Mouse (Mus musculus): Measurements from ENCODE around the gene Fance. TPM values are rescaled to one million over a fixed set of nuclear protein-coding genes. Genes with fewer than 3 reads are reported as not detected.
"Not testable (repeated sequence)": the region's sequence is repeated elsewhere in the genome, so short reads cannot be mapped to it uniquely, and the experiment has no call there.

Gene Fance
- polyA plus RNA-seq, 1 experiment = 11.6 TPM

DNA sequence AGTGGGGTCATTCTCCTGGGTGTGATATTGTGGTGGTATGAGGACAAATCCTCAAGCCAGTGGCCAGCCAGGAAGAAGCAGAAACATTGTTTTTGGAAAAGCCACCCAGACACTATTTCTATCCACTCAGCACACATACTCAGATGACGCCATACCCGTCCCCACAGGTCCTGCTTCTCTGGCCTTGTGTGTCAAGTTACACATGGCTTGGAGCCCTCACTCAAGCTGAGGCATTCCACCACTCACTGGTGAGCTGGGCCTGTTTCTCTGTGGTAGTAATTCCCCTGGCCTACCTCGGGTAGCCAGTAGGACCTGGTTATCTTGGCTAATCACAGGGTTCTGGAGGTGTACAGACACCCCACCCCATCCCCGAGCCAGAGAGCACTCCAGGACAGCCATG lies 19.6 kb upstream of the Fance start:
- DNase-seq (ENCODE audit: low spot score) = no peak

DNA sequence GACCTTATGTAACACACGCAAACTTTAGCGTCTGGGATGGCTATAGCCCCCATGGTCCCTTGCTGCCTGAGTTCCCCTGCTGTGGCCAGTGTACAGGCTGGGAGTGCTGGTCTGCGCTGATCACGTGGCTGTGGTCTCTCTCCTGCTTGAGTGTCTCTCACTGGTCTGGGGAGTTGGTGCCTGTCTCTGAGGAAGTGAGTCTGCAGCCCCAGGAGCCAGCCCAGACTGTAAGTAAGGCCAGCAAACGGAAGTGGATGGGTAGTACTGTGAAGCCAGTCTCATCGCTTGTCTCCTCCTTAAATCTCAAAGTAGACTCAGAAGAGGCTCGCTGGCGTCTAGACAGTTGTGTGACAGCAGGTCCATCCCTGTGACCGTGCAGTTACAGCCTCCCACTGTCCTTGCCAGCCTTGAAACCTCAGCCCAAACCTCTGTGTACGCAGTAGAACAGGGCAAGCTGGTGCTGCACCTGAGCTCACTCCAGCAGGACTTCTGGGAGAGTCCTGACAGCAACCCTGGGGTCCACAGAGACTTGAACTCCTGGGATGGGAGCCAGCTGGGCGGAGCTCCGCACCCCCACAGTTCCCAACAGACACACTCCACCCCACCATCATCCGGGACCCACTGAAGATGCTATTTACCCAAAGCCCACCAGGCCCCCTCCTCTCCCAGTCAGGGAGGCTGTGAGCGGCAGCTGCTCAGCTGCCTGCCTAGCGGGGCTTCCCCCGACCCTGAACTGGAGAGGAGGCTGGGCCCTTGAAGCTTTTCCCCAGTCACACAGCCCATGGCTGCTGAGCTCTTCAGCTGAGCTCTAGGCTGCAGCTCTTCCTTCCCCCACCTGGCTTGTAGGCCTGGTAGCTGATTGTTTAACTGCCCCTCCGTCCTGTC lies 18.6 kb upstream of the Fance start:
- no peak for DNase-seq (ENCODE audit: low spot score)

- DNase-seq (ENCODE audit: low spot score) = no peak
These were observed 14.4 kb upstream of the Fance start for GRCm38 (mm10) chr17:28298888-28299287.

- DNase-seq (ENCODE audit: low spot score) = no peak
These were observed 13.5 kb upstream of the Fance start for GRCm38 (mm10) chr17:28299669-28300320.

GRCm38 (mm10) chr17:28300323-28300722 lies 13.0 kb upstream of the Fance start:
- DNase-seq (ENCODE audit: low spot score) = no peak

DNA sequence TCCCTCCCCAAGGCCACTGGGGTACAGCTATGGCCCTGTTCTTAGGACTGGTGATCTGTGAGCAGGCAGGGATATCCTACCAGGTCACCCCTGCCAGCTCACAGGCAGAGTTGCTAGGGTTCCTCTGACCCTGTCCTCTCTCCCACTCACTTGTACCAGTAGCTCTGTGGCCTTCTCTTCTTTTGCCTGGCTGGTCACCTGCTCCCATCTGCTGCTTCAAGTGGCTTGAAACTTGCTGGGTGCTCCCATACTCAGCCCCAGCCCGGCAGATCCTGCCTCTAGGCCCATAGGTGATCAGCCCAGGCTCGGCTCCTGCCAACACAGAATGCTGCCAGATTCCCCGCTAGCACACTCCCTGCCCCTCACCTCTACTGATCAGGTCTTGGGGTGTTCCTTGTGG lies 12.5 kb upstream of the Fance start:
- no peak for DNase-seq (ENCODE audit: low spot score)

DNA sequence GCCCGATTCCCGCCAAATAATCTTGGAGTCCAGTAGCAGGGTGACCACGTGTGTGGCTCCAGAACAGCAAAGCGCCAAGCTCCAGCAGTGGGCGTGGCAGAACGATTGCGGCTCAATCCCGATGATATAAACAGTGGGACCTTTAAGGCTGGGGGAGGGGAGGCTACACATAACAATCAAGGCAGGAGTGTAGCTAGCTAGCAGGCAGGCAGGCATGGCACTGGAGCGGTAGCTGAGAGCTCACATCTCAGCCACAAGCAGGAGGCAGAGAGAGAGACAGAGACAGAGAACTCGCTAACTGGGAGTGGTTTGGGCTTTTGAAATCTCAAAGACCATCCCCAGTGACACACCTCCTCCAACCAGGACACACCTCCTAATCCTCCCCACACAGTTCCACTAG lies 8.1 kb upstream of the Fance start:
- DNase-seq (ENCODE audit: low spot score) = no peak

DNA sequence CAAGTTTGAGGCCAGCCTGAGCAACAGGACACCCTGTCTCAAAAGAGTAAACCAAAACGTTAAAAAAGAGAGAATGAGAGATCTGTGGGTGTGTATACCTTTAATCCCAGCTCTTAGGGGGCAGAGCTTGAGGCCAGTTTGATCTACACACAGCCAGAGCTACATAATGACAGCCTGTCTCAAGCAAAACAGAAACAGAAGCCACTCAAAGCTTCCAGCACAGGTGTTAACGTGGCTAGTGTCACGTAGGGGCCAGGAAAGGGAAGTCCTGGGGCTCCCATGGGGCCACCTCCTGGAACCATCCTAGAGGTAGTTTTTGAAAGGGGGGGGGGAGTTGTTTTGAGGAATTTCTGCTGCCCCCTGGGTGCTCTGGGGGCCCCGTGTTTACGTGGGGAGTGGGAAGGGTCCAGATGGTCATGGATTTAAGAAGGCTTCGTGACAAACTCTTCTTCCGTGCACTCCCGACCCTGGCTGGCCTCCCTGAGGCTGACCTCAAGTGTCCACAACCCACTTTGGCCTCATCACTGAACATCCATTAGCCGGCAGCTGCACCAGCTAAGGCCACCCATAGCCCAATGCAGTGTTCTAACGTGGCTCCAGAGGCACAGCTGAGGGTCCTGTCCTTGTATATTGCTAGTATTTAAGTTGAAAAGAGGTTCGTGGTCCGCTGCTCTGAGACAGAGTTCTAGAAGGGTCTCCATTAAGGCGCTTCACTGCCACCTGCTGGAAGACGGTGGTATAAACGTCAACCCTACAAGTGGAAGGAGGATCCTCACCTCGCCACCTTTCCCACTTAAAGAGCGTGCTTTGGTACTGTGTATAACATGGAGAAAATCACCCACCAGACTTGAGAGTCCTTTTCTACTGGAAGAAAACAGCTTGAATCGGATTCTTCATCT lies 4.8 kb upstream of the Fance start:
- DNase-seq (ENCODE audit: low spot score) = peak; percentile 66

DNA sequence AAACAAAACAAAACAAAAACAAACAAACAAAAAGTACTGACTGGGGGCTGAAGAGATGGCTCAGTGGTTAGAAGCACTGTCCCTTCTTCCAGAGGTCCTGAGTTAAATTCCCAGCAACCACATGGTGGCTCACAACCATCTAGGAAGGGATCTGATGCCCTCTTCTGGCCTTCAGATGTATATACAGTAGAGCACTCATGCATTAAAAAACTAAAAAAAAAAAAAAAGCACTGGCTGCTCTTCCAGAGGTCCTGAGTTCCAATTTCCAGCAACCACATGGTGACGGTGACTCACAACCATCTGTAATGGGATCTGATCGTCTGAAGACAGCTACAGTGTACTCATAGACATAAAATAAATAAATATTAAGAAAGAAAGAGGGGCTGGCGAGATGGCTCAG lies 2.5 kb upstream of the Fance start:
- DNase-seq (ENCODE audit: low spot score) = no peak

- no peak for DNase-seq (ENCODE audit: low spot score)
These were observed 1.8 kb upstream of the Fance start for GRCm38 (mm10) chr17:28311366-28312132.

GRCm38 (mm10) chr17:28312232-28313211 lies 797 bp upstream of the Fance start:
- no peak for DNase-seq (ENCODE audit: low spot score)

- DNase-seq (ENCODE audit: low spot score) = no peak
These were observed 534 bp downstream of the Fance start for GRCm38 (mm10) chr17:28313880-28314225.

DNA sequence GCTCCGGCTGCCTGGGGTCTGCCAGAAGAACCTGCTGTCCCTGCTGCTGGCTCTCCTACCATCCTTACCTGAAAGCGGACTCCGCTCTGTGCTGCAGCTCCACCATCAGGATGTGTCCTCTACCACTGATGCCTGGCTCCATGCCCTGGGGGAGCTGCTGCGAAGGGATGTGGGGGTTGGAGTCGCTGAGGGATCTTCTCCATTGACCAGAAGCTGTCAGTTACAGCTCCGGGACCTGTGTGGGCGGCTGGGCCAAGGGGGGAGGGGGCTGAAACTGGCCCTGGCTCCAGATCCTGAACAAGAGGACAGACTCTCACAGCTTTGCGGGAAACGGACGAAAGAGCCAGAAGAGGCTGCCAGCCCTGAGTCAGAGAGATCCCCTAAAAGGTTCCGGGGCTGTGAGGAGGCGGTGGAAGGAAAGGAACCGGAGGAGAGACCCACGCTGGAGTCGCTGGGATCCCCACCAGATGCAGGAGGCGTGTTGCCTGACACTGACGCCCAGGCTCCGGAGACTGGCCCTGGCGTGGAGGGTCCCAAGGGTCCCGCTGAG lies 2.4 kb downstream of the Fance start:
- no peak for DNase-seq (ENCODE audit: low spot score)

- no peak for DNase-seq (ENCODE audit: low spot score)
These were observed 3.2 kb downstream of the Fance start for GRCm38 (mm10) chr17:28316476-28316875.

DNA sequence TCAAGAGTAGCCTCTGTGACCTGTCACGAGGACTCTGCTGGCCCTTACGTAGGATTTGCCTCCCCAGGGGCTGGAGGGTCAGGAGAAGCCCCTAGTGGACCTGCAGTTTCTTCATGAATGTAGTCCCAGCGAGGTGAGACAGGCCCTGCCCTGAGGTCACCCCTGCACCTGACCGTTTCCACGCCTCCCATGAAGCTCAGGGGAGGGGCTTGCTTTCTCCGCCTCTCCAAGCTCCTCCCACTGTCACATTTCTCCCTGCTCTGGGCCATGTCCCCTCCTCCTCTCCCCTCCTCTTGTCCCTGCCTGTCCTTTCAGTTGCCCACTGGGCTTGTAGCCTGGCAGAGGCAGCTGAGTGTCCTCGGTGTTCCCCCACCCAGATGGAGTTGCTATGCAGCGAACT lies 3.8 kb downstream of the Fance start:
- DNase-seq (ENCODE audit: low spot score) = no peak

DNA sequence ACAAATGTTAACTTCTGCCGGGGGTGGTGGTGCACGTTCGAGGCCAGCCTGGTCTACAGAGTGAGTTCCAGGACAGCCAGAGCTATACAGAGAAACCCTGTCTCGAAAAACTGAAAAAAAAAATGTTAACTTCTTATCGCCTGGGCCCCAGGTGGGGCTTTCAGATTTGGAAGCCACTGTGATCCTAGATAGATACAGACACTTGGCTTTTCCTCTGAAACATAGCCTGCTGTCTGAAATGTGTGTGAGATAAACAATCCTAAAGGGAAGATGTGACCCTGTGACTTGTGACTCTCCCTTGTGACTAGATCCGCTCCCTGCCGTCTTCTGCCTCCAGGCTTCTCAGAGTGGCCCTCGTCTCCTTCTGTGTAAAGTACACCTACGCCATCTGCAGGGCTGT lies 4.4 kb downstream of the Fance start:
- DNase-seq (ENCODE audit: low spot score) = no peak

DNA sequence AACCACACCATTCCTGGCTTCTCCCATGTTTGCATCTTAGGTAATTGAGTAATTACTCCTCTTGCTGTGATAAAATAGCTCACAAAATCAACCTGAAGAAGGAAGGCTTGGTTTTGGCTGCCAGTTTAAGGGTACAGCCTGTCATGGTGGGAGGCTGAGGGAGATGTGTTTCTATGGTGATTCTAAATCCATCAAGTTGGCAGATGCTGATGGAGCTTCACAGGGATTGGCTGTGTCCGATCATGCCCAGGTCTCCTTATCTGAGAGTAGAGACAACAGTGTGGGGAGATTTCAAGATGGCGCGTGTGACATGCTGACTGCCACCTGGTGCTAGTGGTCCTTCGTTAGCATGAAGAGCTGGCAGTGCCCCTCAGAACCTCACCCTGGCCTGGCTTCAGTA lies 8.4 kb downstream of the Fance start:
- no peak for DNase-seq (ENCODE audit: low spot score)

- no peak for DNase-seq (ENCODE audit: low spot score)
These were observed 10.5 kb downstream of the Fance start for GRCm38 (mm10) chr17:28323786-28324185.

- not testable (repeated sequence) for DNase-seq (ENCODE audit: low spot score)
These were observed 11.1 kb downstream of the Fance start for GRCm38 (mm10) chr17:28324416-28324815.

DNA sequence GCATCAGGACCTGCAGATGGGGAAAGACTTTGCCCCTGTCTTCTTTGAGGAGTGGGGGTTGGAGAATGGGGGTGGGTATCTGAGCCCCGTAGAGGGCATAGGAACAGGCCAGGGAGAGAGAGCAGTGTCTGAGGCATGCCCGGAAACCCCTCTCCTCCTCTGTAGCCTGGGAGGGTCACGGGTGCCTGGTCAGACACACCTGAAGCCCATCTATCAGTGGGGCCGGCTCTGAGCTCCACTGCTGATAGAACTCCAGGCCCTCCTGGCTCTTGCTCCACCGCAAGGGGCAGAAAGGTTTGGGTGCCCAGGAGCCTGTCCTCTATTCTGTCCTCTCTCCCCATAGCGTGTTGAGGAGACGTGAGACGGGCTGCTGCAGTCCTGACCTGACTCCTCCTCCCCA lies 12.4 kb downstream of the Fance start:
- DNase-seq (ENCODE audit: low spot score) = no peak

Data from urinary bladder, adult 2 months (tissue).